Mouse (Mus musculus) limb, embryonic 15.5 days (tissue): Measurements from ENCODE around the gene Ift74. TPM values are rescaled to one million over a fixed set of nuclear protein-coding genes. Genes with fewer than 3 reads are reported as not detected.
A peak's percentile ranks its signal among the peaks of the same experiment; 100 is the strongest.

Source experiments
- ATAC-seq: fragments of 200-750 bp; cut with Nextera tagmentation; 2 replicates; pipeline ENCODE4 v1.8.0; 2017; ENCODE audit warnings: low read depth, moderate TSS enrichment; ENCODE audit not compliant: insufficient number of reproducible peaks, low FRiP score, low TSS enrichment
- H3K27ac ChIP-seq: fragments of 300-500 bp; sonication (generic); 2 replicates; pipeline ENCODE4 v1.5.1; 2015; ENCODE audit warnings: moderate library complexity, mild to moderate bottlenecking, inconsistent platforms
- H3K27me3 ChIP-seq: fragments of 300-500 bp; sonication (generic); 2 replicates; pipeline ENCODE4 v1.6.1; 2015; ENCODE audit warnings: inconsistent platforms
- H3K36me3 ChIP-seq: fragments of 300-500 bp; sonication (generic); 2 replicates; pipeline ENCODE4 v1.6.1; 2015; ENCODE audit warnings: inconsistent platforms
- H3K4me1 ChIP-seq: fragments of 300-500 bp; sonication (generic); 2 replicates; pipeline ENCODE4 v1.6.1; 2015; ENCODE audit warnings: inconsistent platforms
- H3K4me2 ChIP-seq: fragments of 300-500 bp; sonication (generic); 2 replicates; pipeline ENCODE4 v1.6.1; 2015; ENCODE audit warnings: mild to moderate bottlenecking, inconsistent platforms
- H3K4me3 ChIP-seq: fragments of 300-500 bp; sonication (generic); 2 replicates; pipeline ENCODE4 v1.5.1; 2015; ENCODE audit warnings: mild to moderate bottlenecking, inconsistent platforms
- H3K9ac ChIP-seq: fragments of 300-500 bp; sonication (generic); 2 replicates; pipeline ENCODE4 v1.6.1; 2015; ENCODE audit warnings: inconsistent platforms
- H3K9me3 ChIP-seq: fragments of 300-500 bp; sonication (generic); 2 replicates; pipeline ENCODE4 v1.6.1; 2016; ENCODE audit warnings: inconsistent platforms
- WGBS: fragments of 180-500 bp; shearing (Covaris S2); methylation state at CpG from one replicate; pipeline ENCODE4 v1.1.7; 2015; 5-methylcytosine and 5-hydroxymethylcytosine counted together
- polyA plus RNA-seq: library from polyadenylated mRNA; unstranded; fragments of >200 nt; fragmentation: Nextera tagmentation; extraction: Ambion mirVana; gene quantifications from 2 replicates; pipeline ENCODE4 v1.2.1, GENCODE M21; 2015

Ift74 gene
- polyA plus RNA-seq, 1 experiment from 2014 or later: 30.4 TPM

GRCm38 (mm10) chr4:94696368-94696767 lies 82.1 kb downstream of the Ift74 start:
- Histone ChIP-seq H3K4me1 (no peaks in the 10 kb centered on the region), H3K27ac (no peak overlapping the region), H3K9ac (no peak overlapping the region), H3K36me3 (peaks cover 14% of the 10 kb centered on the region; the same call in 1 of the 2 replicates), H3K27me3 (no peaks in the 10 kb centered on the region), H3K9me3 (no peaks in the 10 kb centered on the region), H3K4me3 (no peak overlapping the region), H3K4me2 (no peak overlapping the region)
- 74% methylated on average over 3 of the region's 3 CpGs for WGBS
- no peak for ATAC-seq

- H3K27me3 ChIP-seq: no peaks in the 10 kb centered on the region
- H3K4me2 ChIP-seq: no peak overlapping the region
- no peaks in the 10 kb centered on the region for H3K4me1 ChIP-seq
- H3K4me3 ChIP-seq: no peak overlapping the region
- no peaks in the 10 kb centered on the region for H3K9me3 ChIP-seq
- no peak overlapping the region for H3K9ac ChIP-seq
- 90% methylated on average over 2 of the region's 2 CpGs for WGBS
- no peak overlapping the region for H3K27ac ChIP-seq
- no peaks in the 10 kb centered on the region for H3K36me3 ChIP-seq
- ATAC-seq: no peak
Measured at GRCm38 (mm10) chr4:94711002-94711401, 96.7 kb downstream of the Ift74 start.

GRCm38 (mm10) chr4:94711426-94711825 lies 97.1 kb downstream of the Ift74 start:
- H3K27me3 ChIP-seq: no peaks in the 10 kb centered on the region
- H3K27ac ChIP-seq: no peak overlapping the region
- H3K4me3 ChIP-seq: no peak overlapping the region
- ATAC-seq: no peak
- 54% methylated on average over 4 of the region's 4 CpGs for WGBS
- H3K4me2 ChIP-seq: no peak overlapping the region
- no peaks in the 10 kb centered on the region for H3K4me1 ChIP-seq
- H3K9ac ChIP-seq: no peak overlapping the region
- H3K36me3 ChIP-seq: no peaks in the 10 kb centered on the region
- no peaks in the 10 kb centered on the region for H3K9me3 ChIP-seq

GRCm38 (mm10) chr4:94713741-94714140 lies 99.5 kb downstream of the Ift74 start:
- no peaks in the 10 kb centered on the region for H3K27me3 ChIP-seq
- no peaks in the 10 kb centered on the region for H3K9me3 ChIP-seq
- no peaks in the 10 kb centered on the region for H3K4me1 ChIP-seq
- H3K27ac ChIP-seq: no peak overlapping the region
- H3K9ac ChIP-seq: no peak overlapping the region
- no peaks in the 10 kb centered on the region for H3K36me3 ChIP-seq
- no peak overlapping the region for H3K4me2 ChIP-seq
- no peak overlapping the region for H3K4me3 ChIP-seq
- ATAC-seq: no peak

GRCm38 (mm10) chr4:94715166-94715565 lies 100.9 kb downstream of the Ift74 start:
- H3K27ac ChIP-seq: peak overlapping the region; percentile 12; the same call in 1 of the 2 replicates
- no peak for ATAC-seq
- H3K27me3 ChIP-seq: no peaks in the 10 kb centered on the region
- H3K9me3 ChIP-seq: no peaks in the 10 kb centered on the region
- H3K36me3 ChIP-seq: no peaks in the 10 kb centered on the region
- no peak overlapping the region for H3K9ac ChIP-seq
- H3K4me1 ChIP-seq: no peaks in the 10 kb centered on the region
- H3K4me3 ChIP-seq: no peak overlapping the region
- no peak overlapping the region for H3K4me2 ChIP-seq
- 50% methylated on average over 6 of the region's 6 CpGs for WGBS

- Histone ChIP-seq H3K4me2 (no peak overlapping the region), H3K9me3 (no peaks in the 10 kb centered on the region), H3K27me3 (no peaks in the 10 kb centered on the region), H3K36me3 (no peaks in the 10 kb centered on the region), H3K27ac (no peak overlapping the region), H3K4me1 (no peaks in the 10 kb centered on the region), H3K4me3 (no peak overlapping the region), H3K9ac (no peak overlapping the region)
- ATAC-seq: no peak
- WGBS: 76% methylated on average over 4 of the region's 4 CpGs
Measured at GRCm38 (mm10) chr4:94725799-94726198, 111.5 kb downstream of the Ift74 start.

- no peak overlapping the region for H3K4me3 ChIP-seq
Measured at GRCm38 (mm10) chr4:94732721-94733120, 118.4 kb downstream of the Ift74 start.

GRCm38 (mm10) chr4:94737326-94738295 lies 123.3 kb downstream of the Ift74 start:
- no peak overlapping the region for H3K4me3 ChIP-seq
- 33% methylated on average over 5 of the region's 5 CpGs for WGBS
- no peaks in the 10 kb centered on the region for H3K27me3 ChIP-seq
- H3K9ac ChIP-seq: no peak overlapping the region
- H3K27ac ChIP-seq: peak overlapping the region; percentile 43; the same call in 1 of the 2 replicates
- no peak overlapping the region for H3K4me2 ChIP-seq
- H3K4me1 ChIP-seq: peaks cover 15% of the 10 kb centered on the region
- ATAC-seq: peak; percentile 49
- H3K9me3 ChIP-seq: no peaks in the 10 kb centered on the region
- no peaks in the 10 kb centered on the region for H3K36me3 ChIP-seq

More at GRCm38 (mm10) chr4:94732721-94733120, 118.4 kb downstream of the Ift74 start:
- Histone ChIP-seq H3K36me3 (no peaks in the 10 kb centered on the region), H3K9me3 (no peaks in the 10 kb centered on the region), H3K4me1 (peaks cover under 1% of the 10 kb centered on the region), H3K27ac (no peak overlapping the region), H3K9ac (no peak overlapping the region), H3K27me3 (no peaks in the 10 kb centered on the region), H3K4me2 (no peak overlapping the region)
- ATAC-seq: no peak

- Histone ChIP-seq H3K4me1 (peaks cover 15% of the 10 kb centered on the region), H3K9ac (no peak within 1 kb of the TSS), H3K27me3 (no peaks in the 10 kb centered on the region), H3K4me3 (peak within 1 kb of the TSS; percentile 21), H3K9me3 (no peaks in the 10 kb centered on the region), H3K4me2 (0 out of 2 replicates have a peak within 1 kb of the TSS, but pooled peaks have one; percentile 14), H3K27ac (peak within 1 kb of the TSS; percentile 43), H3K36me3 (no peaks in the 10 kb centered on the region)
- 42% methylated on average over 16 of the region's 16 CpGs for WGBS
- ATAC-seq: no peak
Measured at GRCm38 (mm10) chr4:94738838-94739731, 124.8 kb downstream of the Ift74 start, which contains the start of gene Tek. Gene Tek (plus strand): TSS chr4:94739289.

GRCm38 (mm10) chr4:94741824-94742223 lies 127.5 kb downstream of the Ift74 start:
- H3K36me3 ChIP-seq: no peaks in the 10 kb centered on the region
- no peak overlapping the region for H3K4me3 ChIP-seq
- no peaks in the 10 kb centered on the region for H3K9me3 ChIP-seq
- no peak for ATAC-seq
- H3K4me2 ChIP-seq: no peak overlapping the region
- H3K4me1 ChIP-seq: peaks cover 17% of the 10 kb centered on the region
- WGBS: 80% methylated on average over 1 of the region's 1 CpGs
- H3K27me3 ChIP-seq: no peaks in the 10 kb centered on the region
- H3K27ac ChIP-seq: no peak overlapping the region
- H3K9ac ChIP-seq: no peak overlapping the region
